Mouse (Mus musculus) ES-Bruce4 (cell line): ENCODE measurements around the gene Rnf115.

ENCODE experiments used
- CTCF ChIP-seq: IDR thresholded peaks from one replicate; pipeline ENCODE4 v1.8.1; 2011; ENCODE audit warnings: low read depth, low read length
- EP300 ChIP-seq: IDR thresholded peaks from 2 replicates; pipeline ENCODE4 v1.6.1; 2011; ENCODE audit warnings: low read depth, low read length; ENCODE audit not compliant: insufficient read depth
- POLR2A ChIP-seq: IDR thresholded peaks from one replicate; pipeline ENCODE4 v1.8.1; 2011; ENCODE audit warnings: low read length; ENCODE audit not compliant: insufficient read depth

- TF ChIP-seq POLR2A: no peak
- no peak for TF ChIP-seq CTCF
- no peak for TF ChIP-seq EP300
Observed at GRCm38 (mm10) chr3:96814342-96814741, 86.9 kb downstream of the Rnf115 start.
